Mouse (Mus musculus): ENCODE measurements around the gene Wwc1. TPM values are rescaled to one million over a fixed set of nuclear protein-coding genes. Genes with fewer than 3 reads are reported as not detected.

Gene Wwc1
- polyA plus RNA-seq, 1 experiment from 2014 or later, result 3.4 TPM

DNA sequence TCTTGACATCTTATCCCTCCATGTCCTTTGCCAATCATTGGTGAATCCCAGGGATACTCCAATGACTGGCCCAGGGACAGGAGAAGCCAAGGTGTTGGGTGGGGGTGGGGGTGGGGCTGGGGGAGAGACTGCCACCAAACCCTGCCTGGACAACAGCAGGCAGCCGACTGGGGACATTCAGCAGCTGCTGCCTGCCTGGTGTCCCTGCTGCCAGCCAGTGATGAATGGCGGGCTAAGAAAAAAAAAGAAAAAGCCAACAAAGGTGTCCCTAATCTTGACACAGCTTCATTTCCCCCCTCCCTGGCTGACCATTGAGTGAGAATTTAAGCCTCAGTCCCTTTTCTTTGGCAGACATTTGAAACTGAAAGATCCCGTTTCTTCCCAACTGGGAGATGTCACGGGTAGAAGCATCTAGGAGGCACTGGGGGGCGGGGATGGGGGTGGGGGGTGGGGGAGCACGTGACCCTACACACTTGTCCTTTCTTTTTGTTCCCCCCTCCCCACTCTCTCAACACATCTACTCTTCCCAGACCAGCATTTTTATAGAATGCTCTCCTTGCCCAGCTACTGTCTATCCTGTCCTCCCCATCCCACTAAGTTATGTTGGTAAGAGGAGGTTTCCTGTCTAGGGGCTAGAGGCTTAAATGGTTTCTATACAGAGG is 7.9 kb downstream of the Wwc1 start:
- peaks cover 10% of the 10 kb centered on the region for H3K4me1 ChIP-seq (replicated peaks)
- WGBS, result 5% methylated on average over 6 of the region's 6 CpGs

DNA sequence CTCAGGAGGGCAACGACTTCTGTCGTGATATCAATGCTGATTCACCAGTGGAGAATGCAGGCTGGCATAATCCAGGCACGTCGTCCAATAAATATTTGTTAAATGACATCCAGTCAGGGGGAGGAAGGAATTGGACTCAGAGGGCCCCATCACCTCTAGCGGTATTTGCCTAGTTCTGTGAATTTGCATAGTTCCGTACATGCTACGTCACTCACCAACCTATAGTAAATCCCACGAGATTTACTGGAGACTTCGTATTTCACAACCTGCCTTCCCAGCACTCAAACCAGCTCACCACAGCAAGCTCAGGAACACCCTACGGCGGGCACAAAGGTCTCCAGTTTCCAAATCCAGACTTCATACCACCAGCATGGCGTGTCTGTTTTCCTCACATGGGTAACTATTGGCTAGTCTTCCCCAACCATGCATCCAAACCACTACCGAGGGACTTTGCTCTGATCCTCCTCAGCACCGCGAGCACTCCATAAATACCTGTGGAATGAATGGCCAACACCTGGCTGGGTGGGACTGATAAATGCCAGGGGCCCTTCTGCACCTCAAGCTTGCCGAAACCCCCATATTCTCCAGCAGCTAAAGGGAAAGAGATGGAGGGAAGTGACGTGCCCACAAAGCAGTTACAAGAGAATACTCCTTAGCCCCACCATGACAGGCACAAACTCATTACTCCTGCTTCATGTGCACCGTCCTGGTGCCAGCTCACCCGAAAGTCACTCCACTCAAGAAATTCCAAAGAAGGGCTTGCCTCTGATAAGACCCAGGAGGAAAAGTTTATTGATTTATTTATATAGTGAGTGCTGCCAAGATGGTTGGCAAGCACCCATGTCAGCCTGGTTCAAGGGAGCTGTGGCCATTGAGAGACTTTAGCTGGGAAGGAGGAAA is 9.3 kb downstream of the Wwc1 start:
- WGBS, result 75% methylated on average over 19 of the region's 19 CpGs
- Histone ChIP-seq H3K4me3 (no peak overlapping the region), H3K4me1 (replicated peaks) (peaks cover 10% of the 10 kb centered on the region), H3K4me2 (no peak overlapping the region), H3K36me3 (no peaks in the 10 kb centered on the region), H3K9ac (no peak overlapping the region), H3K27ac (ENCODE audit: poor library complexity, severe bottlenecking) (no peak overlapping the region), H3K27me3 (replicated peaks) (0 out of 2 replicates have a peak, but pooled peaks cover 5% of the 10 kb centered on the region), H3K9me3 (replicated peaks) (no peaks in the 10 kb centered on the region)
- no peak for ATAC-seq (ENCODE audit: insufficient number of reproducible peaks, low FRiP score)

More for the DNA sequence above, 7.9 kb downstream of the Wwc1 start:
- no peak overlapping the region for H3K4me3 ChIP-seq
- H3K9ac ChIP-seq, result no peak overlapping the region
- no peaks in the 10 kb centered on the region for H3K36me3 ChIP-seq
- H3K27ac ChIP-seq (ENCODE audit: poor library complexity, severe bottlenecking), result no peak overlapping the region
- peaks cover 10% of the 10 kb centered on the region; the same call in 1 of the 2 replicates for H3K27me3 ChIP-seq (replicated peaks)
- H3K4me2 ChIP-seq, result peak overlapping the region; percentile 7
- H3K9me3 ChIP-seq (replicated peaks), result no peaks in the 10 kb centered on the region
- no peak for ATAC-seq (ENCODE audit: insufficient number of reproducible peaks, low FRiP score)

DNA sequence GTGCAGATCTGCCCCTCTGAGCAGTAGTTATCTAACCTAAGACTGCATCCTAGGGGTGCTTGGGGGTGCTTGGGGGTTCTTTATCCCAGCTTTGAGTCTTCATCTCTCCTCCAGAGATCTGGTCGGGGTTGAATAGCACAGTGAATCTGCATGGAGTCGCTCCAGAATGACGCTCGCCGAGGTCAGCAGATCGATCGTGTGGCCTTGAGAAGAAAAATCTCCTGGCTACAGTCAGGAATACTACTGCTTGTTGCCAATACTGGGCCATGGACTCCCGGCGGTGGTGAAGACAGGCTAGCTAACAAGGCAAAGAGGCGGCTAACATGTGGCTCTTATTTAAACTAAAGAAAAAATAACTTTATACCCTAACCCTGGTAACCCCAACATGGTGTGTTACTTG is 12.0 kb downstream of the Wwc1 start:
- no peaks in the 10 kb centered on the region for H3K9me3 ChIP-seq (replicated peaks)
- H3K4me3 ChIP-seq, result no peak overlapping the region
- WGBS, result 82% methylated on average over 10 of the region's 10 CpGs
- no peak for ATAC-seq (ENCODE audit: insufficient number of reproducible peaks, low FRiP score)
- no peak overlapping the region for H3K9ac ChIP-seq
- no peak overlapping the region for H3K4me2 ChIP-seq
- H3K36me3 ChIP-seq, result no peaks in the 10 kb centered on the region
- H3K4me1 ChIP-seq (replicated peaks), result peaks cover 19% of the 10 kb centered on the region
- 0 out of 2 replicates have a peak, but pooled peaks cover 4% of the 10 kb centered on the region for H3K27me3 ChIP-seq (replicated peaks)
- no peak overlapping the region for H3K27ac ChIP-seq (ENCODE audit: poor library complexity, severe bottlenecking)

DNA sequence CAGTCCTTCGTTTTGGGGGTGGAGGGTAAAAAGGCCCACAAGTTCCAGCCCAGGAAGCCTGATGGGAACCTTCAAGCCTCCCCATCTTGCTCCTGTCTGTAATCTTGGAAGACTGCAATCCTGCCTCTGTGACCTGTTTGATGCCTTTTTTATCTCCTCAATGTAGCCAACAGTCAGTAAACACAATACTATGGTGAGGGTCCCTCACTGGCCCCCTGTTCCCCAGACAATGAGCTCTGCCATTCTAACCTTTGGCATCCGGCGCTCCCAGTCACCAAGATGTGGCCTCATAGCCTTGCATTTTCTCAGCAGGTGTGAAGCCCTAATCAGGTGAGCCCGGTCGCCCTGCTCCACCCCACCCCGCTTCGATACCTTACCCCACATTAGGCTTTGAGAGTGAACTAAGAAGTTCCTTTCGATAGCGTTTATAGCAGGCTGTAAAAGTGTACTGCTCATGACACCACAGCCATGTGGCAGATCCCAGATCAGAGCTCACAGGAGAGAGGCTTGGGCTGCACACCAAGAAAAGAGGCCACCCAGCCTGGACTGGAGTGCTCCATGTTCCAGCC is 16.3 kb downstream of the Wwc1 start:
- H3K4me1 ChIP-seq (replicated peaks), result peaks cover 15% of the 10 kb centered on the region
- 83% methylated on average over 9 of the region's 9 CpGs for WGBS
- H3K36me3 ChIP-seq, result no peaks in the 10 kb centered on the region
- ATAC-seq (ENCODE audit: insufficient number of reproducible peaks, low FRiP score), result no peak
- no peak overlapping the region for H3K4me2 ChIP-seq
- no peak overlapping the region for H3K9ac ChIP-seq
- H3K27me3 ChIP-seq (replicated peaks), result no peaks in the 10 kb centered on the region
- H3K27ac ChIP-seq (ENCODE audit: poor library complexity, severe bottlenecking), result no peak overlapping the region; the same call in 1 of the 2 replicates
- H3K4me3 ChIP-seq, result no peak overlapping the region
- H3K9me3 ChIP-seq (replicated peaks), result no peaks in the 10 kb centered on the region

DNA sequence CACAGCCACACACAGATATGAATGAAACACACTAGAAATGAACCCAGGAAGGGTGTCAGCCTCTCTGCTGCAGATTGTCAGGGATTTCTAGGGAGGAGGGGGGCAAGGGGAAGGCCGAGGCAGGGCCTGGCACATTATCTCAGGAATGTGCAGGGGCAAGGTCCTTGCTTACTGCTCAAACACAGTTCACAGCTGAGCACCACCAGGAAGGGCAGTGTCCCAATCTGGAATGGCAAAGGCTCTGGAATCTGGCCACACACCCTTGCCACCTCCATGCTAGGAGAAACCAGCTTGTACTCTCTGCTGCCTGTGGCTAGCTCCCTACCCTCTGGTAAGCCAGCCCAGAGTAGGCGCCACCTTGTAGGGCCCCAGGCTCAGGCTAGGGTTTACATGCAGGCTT is 16.8 kb downstream of the Wwc1 start:
- ATAC-seq (ENCODE audit: insufficient number of reproducible peaks, low FRiP score), result no peak
- H3K36me3 ChIP-seq, result no peaks in the 10 kb centered on the region
- H3K4me2 ChIP-seq, result no peak overlapping the region
- no peaks in the 10 kb centered on the region for H3K27me3 ChIP-seq (replicated peaks)
- peaks cover 15% of the 10 kb centered on the region for H3K4me1 ChIP-seq (replicated peaks)
- no peaks in the 10 kb centered on the region for H3K9me3 ChIP-seq (replicated peaks)
- H3K4me3 ChIP-seq, result no peak overlapping the region
- no peak overlapping the region for H3K9ac ChIP-seq
- 41% methylated on average over 2 of the region's 2 CpGs for WGBS
- H3K27ac ChIP-seq (ENCODE audit: poor library complexity, severe bottlenecking), result no peak overlapping the region; the same call in 1 of the 2 replicates

DNA sequence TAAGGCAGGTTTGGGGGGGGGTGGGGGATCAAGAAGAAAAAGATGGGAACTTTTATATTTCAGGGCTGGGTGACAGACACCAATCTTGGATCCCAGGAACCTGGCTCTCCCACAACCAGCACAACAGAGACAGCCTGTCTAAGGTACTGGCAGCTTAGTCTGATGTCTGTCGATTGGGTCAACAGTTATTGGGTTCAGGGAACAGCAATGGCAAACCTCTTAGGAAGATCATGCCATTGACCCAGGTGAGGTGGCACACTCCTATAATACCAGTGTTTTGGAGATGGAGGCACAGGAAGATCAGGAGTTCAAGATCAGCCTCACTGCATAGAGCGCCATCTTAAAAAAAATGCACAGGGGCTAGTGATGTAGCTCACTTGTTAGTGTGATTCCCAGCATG is 17.9 kb downstream of the Wwc1 start:
- Histone ChIP-seq H3K4me3 (no peak overlapping the region), H3K9ac (no peak overlapping the region), H3K27me3 (replicated peaks) (no peaks in the 10 kb centered on the region), H3K36me3 (no peaks in the 10 kb centered on the region), H3K4me1 (replicated peaks) (peaks cover 15% of the 10 kb centered on the region), H3K9me3 (replicated peaks) (no peaks in the 10 kb centered on the region), H3K27ac (ENCODE audit: poor library complexity, severe bottlenecking) (no peak overlapping the region), H3K4me2 (no peak overlapping the region)
- ATAC-seq (ENCODE audit: insufficient number of reproducible peaks, low FRiP score), result no peak
- 83% methylated on average over 2 of the region's 2 CpGs for WGBS

DNA sequence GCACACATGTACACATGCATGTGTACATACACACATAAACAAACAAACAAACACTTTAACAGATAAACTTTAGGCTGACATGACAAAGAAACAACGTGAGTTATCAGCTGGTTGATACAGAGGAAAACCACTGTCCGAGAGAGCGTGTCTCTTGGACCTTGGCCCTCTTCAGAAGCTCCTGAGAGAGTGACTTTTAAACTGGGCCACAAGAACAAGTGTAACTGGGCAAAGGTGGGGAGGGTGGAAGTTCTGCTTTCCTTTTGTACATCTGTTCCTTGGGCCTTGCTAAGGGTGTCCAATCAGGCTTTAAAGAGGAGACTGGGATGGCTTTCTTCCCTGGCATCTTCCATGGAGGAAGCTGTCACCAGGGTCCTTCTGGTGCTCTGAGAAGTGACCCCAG is 21.1 kb downstream of the Wwc1 start:
- Histone ChIP-seq H3K9me3 (replicated peaks) (no peaks in the 10 kb centered on the region), H3K9ac (no peak overlapping the region), H3K27me3 (replicated peaks) (no peaks in the 10 kb centered on the region), H3K4me3 (no peak overlapping the region), H3K4me1 (replicated peaks) (peaks cover 19% of the 10 kb centered on the region), H3K36me3 (no peaks in the 10 kb centered on the region), H3K27ac (ENCODE audit: poor library complexity, severe bottlenecking) (no peak overlapping the region), H3K4me2 (no peak overlapping the region)
- WGBS, result 77% methylated on average over 3 of the region's 3 CpGs
- no peak for ATAC-seq (ENCODE audit: insufficient number of reproducible peaks, low FRiP score)

DNA sequence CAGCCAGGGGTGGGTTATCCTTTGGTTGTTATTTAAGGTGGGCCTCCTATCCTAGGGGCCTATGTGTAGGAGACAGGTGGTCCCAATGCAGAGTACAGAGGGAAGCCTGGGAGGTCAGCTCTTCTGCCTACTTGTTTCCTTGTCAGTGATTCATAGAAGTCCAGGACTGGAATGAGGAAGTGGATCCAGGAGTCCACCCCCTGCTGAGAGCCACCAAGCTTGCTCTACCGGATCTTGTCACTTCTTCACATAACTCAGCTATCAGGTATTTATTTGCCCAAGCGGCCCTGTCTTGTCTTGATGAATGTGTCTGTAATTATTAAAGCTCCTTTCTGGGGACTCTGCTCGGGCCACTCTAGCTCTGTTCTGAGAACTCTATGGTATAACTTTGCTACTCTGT is 24.8 kb downstream of the Wwc1 start:
- H3K4me1 ChIP-seq (replicated peaks), result peaks cover 5% of the 10 kb centered on the region

DNA sequence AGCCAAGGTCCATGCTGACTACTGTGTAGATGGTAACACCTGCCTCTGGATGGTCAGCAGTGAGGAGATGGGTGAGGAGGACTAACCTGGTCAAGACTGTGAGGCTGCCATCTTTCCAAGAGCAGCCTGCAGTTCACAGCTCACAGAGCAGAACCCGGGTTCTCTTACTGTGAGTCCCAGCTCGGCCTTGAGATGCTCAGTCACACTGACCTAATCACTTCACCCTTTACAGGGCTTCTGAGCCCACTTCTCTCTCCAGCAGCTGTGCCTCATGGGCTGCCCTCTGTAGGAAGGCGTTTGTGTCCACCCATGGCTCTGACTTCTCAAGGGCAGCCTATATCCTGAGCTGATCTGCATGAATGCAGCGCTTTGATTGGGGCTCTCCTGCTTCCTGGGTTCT is 27.1 kb downstream of the Wwc1 start:
- ATAC-seq (ENCODE audit: insufficient number of reproducible peaks, low FRiP score), result no peak
- Histone ChIP-seq H3K27ac (ENCODE audit: poor library complexity, severe bottlenecking) (no peak overlapping the region), H3K9me3 (replicated peaks) (no peaks in the 10 kb centered on the region), H3K27me3 (replicated peaks) (no peaks in the 10 kb centered on the region), H3K9ac (no peak overlapping the region), H3K36me3 (no peaks in the 10 kb centered on the region), H3K4me1 (replicated peaks) (peaks cover 21% of the 10 kb centered on the region), H3K4me2 (no peak overlapping the region), H3K4me3 (no peak overlapping the region)
- 71% methylated on average over 4 of the region's 4 CpGs for WGBS

More for the DNA sequence above, 24.8 kb downstream of the Wwc1 start:
- H3K27me3 ChIP-seq (replicated peaks), result no peaks in the 10 kb centered on the region
- no peak overlapping the region for H3K9ac ChIP-seq
- no peak for ATAC-seq (ENCODE audit: insufficient number of reproducible peaks, low FRiP score)
- no peaks in the 10 kb centered on the region for H3K36me3 ChIP-seq
- no peak overlapping the region for H3K27ac ChIP-seq (ENCODE audit: poor library complexity, severe bottlenecking)
- H3K9me3 ChIP-seq (replicated peaks), result no peaks in the 10 kb centered on the region
- WGBS, result 44% methylated on average over 3 of the region's 3 CpGs
- no peak overlapping the region for H3K4me2 ChIP-seq
- no peak overlapping the region for H3K4me3 ChIP-seq

DNA sequence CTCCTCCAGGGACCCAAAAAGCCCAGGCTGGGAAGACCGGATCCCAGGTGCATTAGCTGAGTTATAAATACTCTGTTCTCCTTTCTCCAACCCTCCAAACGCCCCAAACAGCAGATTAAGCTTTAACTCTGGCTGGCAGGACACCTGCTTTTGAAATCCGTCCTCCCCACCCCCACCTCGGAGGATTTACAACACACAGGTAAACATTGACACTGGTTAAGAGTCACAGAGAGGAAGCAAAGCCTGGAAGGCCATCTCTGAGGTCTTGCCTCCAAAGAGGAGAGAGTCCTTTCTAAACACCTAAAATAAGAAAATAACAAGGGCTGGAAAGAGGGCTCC is 28.6 kb downstream of the Wwc1 start:
- H3K4me1 ChIP-seq (replicated peaks), result peaks cover 29% of the 10 kb centered on the region
- no peaks in the 10 kb centered on the region for H3K27me3 ChIP-seq (replicated peaks)
- no peak overlapping the region for H3K4me3 ChIP-seq
- H3K9ac ChIP-seq, result no peak overlapping the region
- H3K4me2 ChIP-seq, result no peak overlapping the region
- no peaks in the 10 kb centered on the region for H3K9me3 ChIP-seq (replicated peaks)
- 54% methylated on average over 4 of the region's 4 CpGs for WGBS
- ATAC-seq (ENCODE audit: insufficient number of reproducible peaks, low FRiP score), result no peak
- H3K36me3 ChIP-seq, result no peaks in the 10 kb centered on the region
- no peak overlapping the region for H3K27ac ChIP-seq (ENCODE audit: poor library complexity, severe bottlenecking)

DNA sequence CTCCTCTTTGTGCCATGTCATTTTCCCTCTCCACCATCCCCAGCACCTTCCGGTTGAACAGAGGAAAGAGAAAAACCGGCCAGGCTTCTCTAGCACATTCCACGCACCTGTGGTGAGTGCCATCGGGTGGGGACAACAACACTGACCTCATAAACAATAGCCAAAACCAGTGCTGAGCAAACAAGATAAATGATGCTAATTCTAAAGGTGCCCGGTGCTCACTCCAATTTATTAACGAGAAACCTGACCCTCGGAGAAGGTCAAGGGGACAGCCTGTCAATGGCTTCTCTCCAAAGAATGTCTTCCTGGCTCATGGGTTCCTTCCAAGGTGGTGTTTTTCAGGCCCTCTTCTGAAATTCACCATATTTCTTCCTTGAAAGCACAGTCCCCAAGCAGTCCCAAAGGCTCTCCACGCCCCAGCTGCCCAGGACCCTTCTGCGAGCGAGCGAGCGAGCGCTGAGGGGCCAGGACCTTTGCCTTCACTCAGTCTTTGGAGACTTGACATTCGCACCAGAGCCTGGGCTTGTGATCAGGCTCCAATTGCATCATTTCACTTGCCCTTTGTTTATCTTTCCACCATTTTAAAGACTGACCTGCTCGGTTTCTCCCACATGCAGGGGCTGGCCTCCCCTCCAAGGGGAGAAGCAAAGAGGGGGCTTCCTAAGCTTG is 29.1 kb downstream of the Wwc1 start:
- Histone ChIP-seq H3K4me1 (replicated peaks) (peaks cover 29% of the 10 kb centered on the region), H3K9ac (no peak overlapping the region), H3K4me3 (no peak overlapping the region), H3K4me2 (no peak overlapping the region), H3K27ac (ENCODE audit: poor library complexity, severe bottlenecking) (no peak overlapping the region), H3K36me3 (no peaks in the 10 kb centered on the region), H3K27me3 (replicated peaks) (no peaks in the 10 kb centered on the region), H3K9me3 (replicated peaks) (no peaks in the 10 kb centered on the region)
- 80% methylated on average over 15 of the region's 15 CpGs for WGBS
- ATAC-seq (ENCODE audit: insufficient number of reproducible peaks, low FRiP score), result no peak
